In the genomic region with DNA sequence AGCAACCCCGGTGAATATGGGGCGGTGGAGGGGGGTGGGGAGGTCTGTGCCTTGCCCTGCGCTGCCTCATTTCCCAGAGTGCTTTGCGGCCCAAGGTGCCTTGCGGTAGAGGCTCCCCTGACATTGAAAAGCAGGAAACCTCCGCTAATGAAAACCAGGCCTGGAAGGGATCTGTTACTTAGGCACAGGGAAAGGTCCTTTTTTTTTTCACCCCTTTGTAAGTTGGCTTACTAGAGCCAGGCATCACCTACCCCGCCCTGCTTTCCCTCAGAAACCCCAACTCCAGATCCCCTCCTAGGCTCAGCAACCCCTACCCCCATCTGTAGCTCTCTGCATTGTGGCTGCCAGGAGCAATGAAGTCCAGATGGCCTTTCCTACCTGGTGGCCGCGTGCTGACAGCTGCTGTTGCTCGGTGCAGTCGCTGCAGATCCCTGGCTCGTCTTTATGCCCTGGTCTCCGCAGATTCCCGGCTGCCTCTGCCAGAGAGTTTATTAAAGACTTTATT, we compare ENCODE assay signal across 11 mouse cellular contexts.
DNase-seq lines count a peak whose midpoint lies in the region; ATAC-seq and TF ChIP-seq lines count a peak whose summit lies in the region.
"Had no signal": no experiment of that assay in that cellular context is flagged by ENCODE, and none has a peak within 500 bp of the region (broad histone marks: within the 10 kb centered on the region; RNA-seq: fewer than 3 reads in every experiment).

No protein-coding gene starts in this region.

- WGBS in heart, embryonic 10.5 days = 33% methylated on average over 14 of the region's 14 CpGs
- 19% methylated on average over 14 of the region's 14 CpGs for WGBS in embryonic facial prominence, embryonic 10.5 days
- WGBS in neural tube, embryonic 14.5 days = 32% methylated on average over 14 of the region's 14 CpGs
- WGBS in liver, embryonic 11.5 days = 38% methylated on average over 14 of the region's 14 CpGs
- 54% methylated on average over 14 of the region's 14 CpGs for WGBS in kidney, embryonic 14.5 days

- no peak for TF ChIP-seq CTCF in gastrocnemius, adult 2 months (IDR thresholded peaks at IDR 0.05)

- H3K27me3 ChIP-seq in heart, embryonic 10.5 days (ENCODE audit: insufficient read depth, poor library complexity, severe bottlenecking) = peaks cover 66% of the 10 kb centered on the region
- H3K27me3 ChIP-seq in embryonic facial prominence, embryonic 10.5 days (replicated peaks; ENCODE audit: low read depth, poor library complexity, severe bottlenecking) = peaks cover 8% of the 10 kb centered on the region
- no peaks in the 10 kb centered on the region for H3K27me3 ChIP-seq in neural tube, embryonic 14.5 days (ENCODE audit: control insufficient read depth, insufficient read depth, low read length)
- no peaks in the 10 kb centered on the region; the same call in 1 of the 2 replicates for H3K27me3 ChIP-seq in liver, embryonic 11.5 days (replicated peaks; ENCODE audit: control insufficient read depth, insufficient read depth, low read length)
- no peaks in the 10 kb centered on the region for H3K27me3 ChIP-seq in kidney, embryonic 14.5 days (ENCODE audit: control insufficient read depth, insufficient read depth, low read length)

- no peak overlapping the region; the same call in 1 of the 2 replicates for H3K9ac ChIP-seq in neural tube, embryonic 14.5 days (replicated peaks; ENCODE audit: low read depth, low read length)
- no peak overlapping the region for H3K9ac ChIP-seq in liver, embryonic 11.5 days (ENCODE audit: low read depth, low read length)
- no peak overlapping the region for H3K9ac ChIP-seq in kidney, embryonic 14.5 days (ENCODE audit: low read depth, low read length)

- H3K4me2 ChIP-seq in neural tube, embryonic 14.5 days (ENCODE audit: low read depth, low read length) = no peak overlapping the region
- H3K4me2 ChIP-seq in liver, embryonic 11.5 days = no peak overlapping the region
- no peak overlapping the region for H3K4me2 ChIP-seq in kidney, embryonic 14.5 days (replicated peaks; ENCODE audit: low read depth, low read length)

- intact Hi-C loops in gastrocnemius, adult 2 months (cut with DNase I) = loop anchor here (10.0 kb wide), 1 partner anchor 350 kb away; a partner anchor contains a TSS

- no peaks in the 10 kb centered on the region for H3K36me3 ChIP-seq in heart, embryonic 10.5 days
- no peaks in the 10 kb centered on the region for H3K36me3 ChIP-seq in embryonic facial prominence, embryonic 10.5 days (replicated peaks)
- no peaks in the 10 kb centered on the region for H3K36me3 ChIP-seq in neural tube, embryonic 14.5 days (ENCODE audit: control insufficient read depth, insufficient read depth, low read length)
- no peaks in the 10 kb centered on the region for H3K36me3 ChIP-seq in liver, embryonic 11.5 days (ENCODE audit: control insufficient read depth, insufficient read depth, low read length)
- H3K36me3 ChIP-seq in kidney, embryonic 14.5 days (ENCODE audit: control insufficient read depth, insufficient read depth, low read length) = no peaks in the 10 kb centered on the region

- no peak for DNase-seq in heart, embryonic 10.5 days (ENCODE audit: low spot score)
- DNase-seq in heart, postnatal 4 days = no peak
- DNase-seq in embryonic facial prominence, embryonic 10.5 days (ENCODE audit: low spot score) = peak; percentile 88
- DNase-seq in hindlimb bud, embryonic 11.5 days (ENCODE audit: extremely low spot score, low read depth, low spot score) = peak; percentile 86
- DNase-seq in liver, embryonic 11.5 days (ENCODE audit: low spot score) = no peak
- no peak for DNase-seq in gastrocnemius, adult 2 months
- DNase-seq: adrenal gland, postnatal 25 days; heart, postnatal 36 days; spleen, adult 18-20 months had no signal

- H3K9me3 ChIP-seq in heart, embryonic 10.5 days = no peaks in the 10 kb centered on the region
- H3K9me3 ChIP-seq in embryonic facial prominence, embryonic 10.5 days = no peaks in the 10 kb centered on the region
- H3K9me3 ChIP-seq in neural tube, embryonic 14.5 days (ENCODE audit: control insufficient read depth, low read length) = no peaks in the 10 kb centered on the region
- no peaks in the 10 kb centered on the region for H3K9me3 ChIP-seq in liver, embryonic 11.5 days (ENCODE audit: control insufficient read depth, low read length)
- no peaks in the 10 kb centered on the region for H3K9me3 ChIP-seq in kidney, embryonic 14.5 days (ENCODE audit: control insufficient read depth, low read length)

- H3K4me3 ChIP-seq in heart, embryonic 10.5 days = 0 out of 2 replicates have a peak overlapping the region, but pooled peaks have one; percentile 8
- H3K4me3 ChIP-seq in embryonic facial prominence, embryonic 10.5 days = peak overlapping the region; percentile 34
- H3K4me3 ChIP-seq in neural tube, embryonic 14.5 days (ENCODE audit: low read depth, low read length) = no peak overlapping the region
- H3K4me3 ChIP-seq in liver, embryonic 11.5 days (ENCODE audit: low read depth, low read length) = no peak overlapping the region
- H3K4me3 ChIP-seq in kidney, embryonic 14.5 days (ENCODE audit: low read length) = no peak overlapping the region
- H3K4me3 ChIP-seq in gastrocnemius, adult 2 months = no peak overlapping the region

- H3K4me1 ChIP-seq in heart, embryonic 10.5 days = peaks cover 37% of the 10 kb centered on the region
- H3K4me1 ChIP-seq in embryonic facial prominence, embryonic 10.5 days = peaks cover 83% of the 10 kb centered on the region
- H3K4me1 ChIP-seq in neural tube, embryonic 14.5 days (ENCODE audit: control insufficient read depth, insufficient read depth, low read length) = peaks cover 20% of the 10 kb centered on the region
- H3K4me1 ChIP-seq in liver, embryonic 11.5 days (replicated peaks; ENCODE audit: control insufficient read depth, insufficient read depth, low read length) = no peaks in the 10 kb centered on the region
- H3K4me1 ChIP-seq in kidney, embryonic 14.5 days (ENCODE audit: control insufficient read depth, insufficient read depth, low read length) = peaks cover 32% of the 10 kb centered on the region

- no peak for ATAC-seq in neural tube, embryonic 14.5 days (ENCODE audit: low read depth)
- ATAC-seq in liver, embryonic 11.5 days (replicated peaks; ENCODE audit: low FRiP score) = no peak
- no peak for ATAC-seq in kidney, embryonic 14.5 days (ENCODE audit: low FRiP score, low TSS enrichment)

- peak overlapping the region; percentile 24; the same call in 1 of the 2 replicates for H3K27ac ChIP-seq in heart, embryonic 10.5 days
- peak overlapping the region; percentile 87 for H3K27ac ChIP-seq in embryonic facial prominence, embryonic 10.5 days (replicated peaks)
- H3K27ac ChIP-seq in neural tube, embryonic 14.5 days (ENCODE audit: low read depth, low read length) = peak overlapping the region; percentile 28
- H3K27ac ChIP-seq in liver, embryonic 11.5 days (ENCODE audit: low read depth, low read length) = no peak overlapping the region
- H3K27ac ChIP-seq in kidney, embryonic 14.5 days (ENCODE audit: low read depth, low read length) = no peak overlapping the region
- no peak overlapping the region for H3K27ac ChIP-seq in gastrocnemius, adult 2 months

Comparison
In these comparisons a context has a peak if more than half of its experiments do, and no peak if none do; other contexts are left out.
1. DNase-seq: peak in embryonic facial prominence, embryonic 10.5 days (single experiment) and hindlimb bud, embryonic 11.5 days (single experiment); none in heart, embryonic 10.5 days (single experiment), heart, postnatal 4 days (single experiment), liver, embryonic 11.5 days (single experiment) and gastrocnemius, adult 2 months (single experiment).
2. H3K27ac ChIP-seq: peak in heart, embryonic 10.5 days (single experiment), embryonic facial prominence, embryonic 10.5 days (single experiment) and neural tube, embryonic 14.5 days (single experiment); none in liver, embryonic 11.5 days (single experiment), kidney, embryonic 14.5 days (single experiment) and gastrocnemius, adult 2 months (single experiment).
3. H3K4me3 ChIP-seq: peak in heart, embryonic 10.5 days (single experiment) and embryonic facial prominence, embryonic 10.5 days (single experiment); none in neural tube, embryonic 14.5 days (single experiment), liver, embryonic 11.5 days (single experiment), kidney, embryonic 14.5 days (single experiment) and gastrocnemius, adult 2 months (single experiment).